Mouse (Mus musculus) liver, embryonic 14.5 days (tissue): ENCODE measurements at regions not wholly inside any gene's neighbourhood (a gene's known extent, or its start where the extent isn't known, plus 50 kb on each side); places are given as distances from the start of the nearest gene placed in this dataset.

ENCODE experiments used
- ATAC-seq: fragments of 200-750 bp; cut with Nextera tagmentation; 2 replicates; pipeline ENCODE4 v1.8.0; 2017; ENCODE audit warnings: moderate number of reproducible peaks, mild to moderate bottlenecking, moderate library complexity; ENCODE audit not compliant: insufficient read depth
- DNase-seq, 3 experiments: peaks; one replicate each; pipeline ENCODE4 v3.0.0-alpha.2; 2012 to 2013; ENCODE audit warnings: low read depth in 3 of 3, low spot score in 3 of 3
- H3K27ac ChIP-seq: fragments of 300-500 bp; sonication (generic); 2 replicates; pipeline ENCODE4 v1.5.1; 2014; ENCODE audit warnings: moderate library complexity, mild to moderate bottlenecking, control low read depth, inconsistent platforms
- H3K27me3 ChIP-seq: fragments of 300-500 bp; sonication (generic); 2 replicates; pipeline ENCODE4 v1.6.1; 2014; ENCODE audit warnings: mild to moderate bottlenecking, low read length, moderate library complexity; ENCODE audit not compliant: control insufficient read depth, insufficient read depth
- H3K36me3 ChIP-seq: fragments of 300-500 bp; sonication (generic); replicated peaks from 2 replicates; pipeline ENCODE4 v1.6.1; 2014; ENCODE audit warnings: low read depth; ENCODE audit not compliant: control insufficient read depth, insufficient read depth
- H3K4me1 ChIP-seq, 2 experiments: fragments of 200-500 bp in 1 of 2; fragments of 300-500 bp in 1 of 2; sonication (generic) in 1 of 2; replicated peaks; 2 replicates each; pipeline ENCODE4 v1.6.1; 2012 to 2014; ENCODE audit warnings: antibody characterized with exemption in 1 of 2, inconsistent platforms in 1 of 2, low read length in 1 of 2; ENCODE audit not compliant: control insufficient read depth in 2 of 2, insufficient read depth in 2 of 2
- H3K4me2 ChIP-seq: fragments of 300-500 bp; sonication (generic); 2 replicates; pipeline ENCODE4 v1.6.1; 2014; ENCODE audit warnings: low read depth, mild to moderate bottlenecking, control low read depth, moderate library complexity
- H3K4me3 ChIP-seq, 2 experiments: fragments of 200-500 bp in 1 of 2; fragments of 300-500 bp in 1 of 2; sonication (generic) in 1 of 2; 2 replicates each; pipeline ENCODE4 v1.5.1; 2012 to 2014; ENCODE audit warnings: low read depth in 2 of 2, low read length in 2 of 2, mild to moderate bottlenecking in 2 of 2, control low read depth in 1 of 2, inconsistent platforms in 1 of 2, moderate library complexity in 1 of 2; ENCODE audit not compliant: insufficient read depth in 1 of 2
- H3K9ac ChIP-seq: fragments of 300-500 bp; sonication (generic); replicated peaks from 2 replicates; pipeline ENCODE4 v1.6.1; 2014; ENCODE audit warnings: mild to moderate bottlenecking, control low read depth, moderate library complexity
- H3K9me3 ChIP-seq: fragments of 300-500 bp; sonication (generic); 2 replicates; pipeline ENCODE4 v1.6.1; 2016; ENCODE audit warnings: low read length, mixed read lengths; ENCODE audit not compliant: control insufficient read depth
- CTCF ChIP-seq: IDR thresholded peaks from 2 replicates; pipeline ENCODE4 v1.5.1; 2016; ENCODE audit warnings: antibody characterized with exemption, low read depth, control low read depth
- EP300 ChIP-seq: IDR thresholded peaks from 2 replicates; pipeline ENCODE4 v1.6.1; 2016; ENCODE audit warnings: antibody characterized with exemption, low read depth
- WGBS: fragments of 180-500 bp; shearing (Covaris S2); extraction: QIAGEN DNeasy Blood & Tissue Kit; methylation state at CpG from one replicate; pipeline ENCODE4 v1.1.7; 2014; ENCODE audit not compliant: insufficient replicate concordance; 5-methylcytosine and 5-hydroxymethylcytosine counted together

DNA sequence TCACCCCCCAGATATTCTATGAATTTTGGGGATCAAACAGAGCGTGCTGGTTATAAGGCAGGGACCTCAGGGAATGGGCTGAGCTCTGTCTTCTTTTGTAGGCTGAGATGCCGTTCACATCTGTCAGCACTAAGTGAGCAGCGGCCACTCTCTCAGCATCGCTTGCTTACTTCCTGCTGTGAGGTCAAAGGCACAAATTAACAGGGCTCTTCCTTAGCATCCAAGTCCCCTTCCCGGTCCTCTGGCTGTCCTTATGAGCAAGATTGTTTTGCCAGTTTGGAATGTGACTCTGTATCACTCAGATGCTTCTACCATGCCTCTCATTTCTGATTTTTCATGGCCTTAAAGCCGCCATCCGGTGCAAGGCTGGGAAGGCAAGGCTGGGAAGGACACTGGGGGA lies 93.1 kb upstream of the Prox1 start:
- 52% methylated on average over 7 of the region's 7 CpGs for WGBS
- no peak for DNase-seq
- Histone ChIP-seq H3K9me3 (no peaks in the 10 kb centered on the region; the same call in 1 of the 2 replicates), H3K4me3 (no peak overlapping the region), H3K9ac (no peak overlapping the region), H3K4me2 (no peak overlapping the region), H3K27ac (no peak overlapping the region), H3K27me3 (no peaks in the 10 kb centered on the region), H3K36me3 (no peaks in the 10 kb centered on the region), H3K4me1 (no peaks in the 10 kb centered on the region)
- TF ChIP-seq EP300 (no peak), CTCF (no peak)
- no peak for ATAC-seq

DNA sequence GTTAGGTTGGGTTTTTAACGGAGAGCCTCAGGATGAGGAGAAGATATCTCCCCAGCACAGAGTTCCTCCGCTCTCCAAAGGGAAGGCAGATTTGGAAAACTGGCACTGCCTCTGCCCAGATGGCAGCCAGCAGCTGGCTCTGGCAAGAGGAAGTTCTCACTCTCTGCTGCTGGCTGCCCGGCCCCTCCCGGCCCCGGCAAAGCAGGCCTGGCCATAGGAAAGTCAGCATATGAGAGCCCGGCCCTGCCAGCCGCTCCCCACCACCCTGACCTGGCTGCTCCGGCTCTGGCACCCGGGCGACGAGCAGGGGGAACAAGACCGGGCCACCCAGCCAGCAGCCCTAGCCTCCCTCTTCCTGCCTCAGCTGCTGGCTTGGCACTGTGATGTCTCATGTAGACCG lies 89.1 kb upstream of the Prox1 start:
- H3K36me3 ChIP-seq, result no peaks in the 10 kb centered on the region
- no peak overlapping the region for H3K9ac ChIP-seq
- H3K4me3 ChIP-seq, result no peak overlapping the region
- no peak overlapping the region for H3K4me2 ChIP-seq
- no peaks in the 10 kb centered on the region for H3K4me1 ChIP-seq
- WGBS, result 67% methylated on average over 13 of the region's 13 CpGs
- no peak for TF ChIP-seq EP300
- no peak for TF ChIP-seq CTCF
- DNase-seq, result no peak
- H3K27me3 ChIP-seq, result no peaks in the 10 kb centered on the region
- no peak for ATAC-seq
- no peaks in the 10 kb centered on the region; the same call in 1 of the 2 replicates for H3K9me3 ChIP-seq
- no peak overlapping the region for H3K27ac ChIP-seq

DNA sequence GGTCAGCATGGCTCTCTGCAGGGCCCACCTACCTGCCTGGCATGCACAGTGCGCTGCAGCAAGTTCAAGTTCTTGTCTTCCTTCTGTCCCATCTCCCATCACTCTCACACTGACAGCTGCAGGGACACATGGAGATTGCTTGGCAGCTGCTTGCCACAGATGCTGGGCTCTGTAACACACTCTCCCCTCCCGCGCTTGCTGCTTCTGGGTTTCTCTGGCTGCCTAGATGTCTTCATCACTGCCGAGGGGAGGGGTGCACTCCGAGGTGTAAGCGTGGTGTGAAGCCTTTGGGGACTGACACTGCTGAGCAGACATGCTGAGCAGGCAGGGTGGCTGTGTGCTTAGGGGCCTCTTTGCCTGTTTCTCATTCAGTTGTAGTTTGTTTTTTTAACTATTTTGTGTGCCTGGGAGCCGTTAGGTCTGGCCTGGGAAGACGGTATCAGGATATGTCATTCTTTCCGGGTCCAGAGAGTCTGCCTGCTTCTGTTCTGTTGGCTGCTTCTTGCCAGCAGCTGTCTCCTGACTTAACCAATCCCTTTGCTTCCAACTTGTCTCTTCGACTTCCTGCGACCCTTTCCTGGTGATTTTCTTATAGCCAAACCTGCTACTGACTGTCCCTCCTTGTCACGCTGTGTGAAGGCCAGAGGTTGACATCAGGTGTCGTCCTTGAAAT lies 80.2 kb upstream of the Prox1 start:
- 36% methylated on average over 13 of the region's 13 CpGs for WGBS
- ATAC-seq (no peak), DNase-seq (no peak)
- H3K4me1 ChIP-seq, result no peaks in the 10 kb centered on the region
- H3K4me3 ChIP-seq, result no peak overlapping the region
- no peaks in the 10 kb centered on the region for H3K36me3 ChIP-seq
- no peak overlapping the region for H3K9ac ChIP-seq
- H3K4me2 ChIP-seq, result no peak overlapping the region
- TF ChIP-seq CTCF, result no peak
- no peak for TF ChIP-seq EP300
- H3K9me3 ChIP-seq, result peaks cover 7% of the 10 kb centered on the region
- H3K27me3 ChIP-seq, result no peaks in the 10 kb centered on the region
- H3K27ac ChIP-seq, result no peak overlapping the region

DNA sequence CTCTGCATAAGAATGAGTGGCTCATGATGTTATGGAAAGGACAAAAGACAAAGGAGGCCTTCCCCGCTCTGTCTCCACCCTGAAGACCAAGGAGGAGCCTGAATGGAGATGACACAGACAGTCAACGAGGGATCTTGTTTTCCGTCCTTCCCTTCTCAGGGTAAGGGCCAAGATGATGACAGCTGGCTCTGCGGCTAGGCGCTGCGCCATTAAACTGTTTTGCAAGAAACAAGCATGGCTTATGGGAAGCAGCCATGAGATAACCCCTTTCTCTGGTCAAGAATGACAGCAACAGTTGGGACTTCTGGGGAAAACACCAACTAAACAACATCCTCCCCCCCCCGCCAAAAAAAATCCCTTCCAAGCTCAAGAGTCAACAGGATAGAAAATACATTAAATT lies 72.0 kb upstream of the Prox1 start:
- no peaks in the 10 kb centered on the region for H3K27me3 ChIP-seq
- ATAC-seq, result no peak
- no peak for DNase-seq
- 69% methylated on average over 7 of the region's 7 CpGs for WGBS
- no peak overlapping the region for H3K4me2 ChIP-seq
- no peak overlapping the region for H3K27ac ChIP-seq
- H3K36me3 ChIP-seq, result no peaks in the 10 kb centered on the region
- H3K9me3 ChIP-seq, result no peaks in the 10 kb centered on the region
- H3K4me1 ChIP-seq, result no peaks in the 10 kb centered on the region
- H3K4me3 ChIP-seq, result no peak overlapping the region
- H3K9ac ChIP-seq, result no peak overlapping the region
- TF ChIP-seq CTCF, result no peak

DNA sequence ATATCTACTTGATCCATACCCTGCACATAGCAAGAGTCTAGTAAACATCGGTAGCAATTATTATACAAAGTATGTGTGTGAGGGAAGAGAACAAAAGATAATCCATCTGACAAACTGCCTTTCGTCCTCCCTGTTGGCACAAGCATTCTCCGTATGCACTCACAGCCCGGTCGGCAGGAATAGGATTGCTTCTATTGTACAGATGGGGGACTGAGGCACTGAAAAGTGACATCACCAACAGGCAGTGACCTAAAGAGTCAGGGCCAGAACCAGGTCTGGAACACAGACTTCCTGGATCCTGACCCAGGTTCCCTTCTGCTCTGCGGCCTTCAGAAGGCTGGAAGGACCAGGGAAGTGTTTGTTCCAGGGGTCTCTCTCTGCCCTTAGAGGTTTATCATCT lies 69.3 kb upstream of the Prox1 start:
- no peaks in the 10 kb centered on the region for H3K36me3 ChIP-seq
- no peak overlapping the region for H3K9ac ChIP-seq
- no peak for DNase-seq
- H3K27me3 ChIP-seq, result no peaks in the 10 kb centered on the region
- no peak overlapping the region for H3K4me3 ChIP-seq
- WGBS, result 63% methylated on average over 6 of the region's 6 CpGs
- no peaks in the 10 kb centered on the region for H3K9me3 ChIP-seq
- no peak overlapping the region for H3K27ac ChIP-seq
- H3K4me1 ChIP-seq, result no peaks in the 10 kb centered on the region
- H3K4me2 ChIP-seq, result no peak overlapping the region
- TF ChIP-seq EP300 (no peak), CTCF (no peak)
- no peak for ATAC-seq

DNA sequence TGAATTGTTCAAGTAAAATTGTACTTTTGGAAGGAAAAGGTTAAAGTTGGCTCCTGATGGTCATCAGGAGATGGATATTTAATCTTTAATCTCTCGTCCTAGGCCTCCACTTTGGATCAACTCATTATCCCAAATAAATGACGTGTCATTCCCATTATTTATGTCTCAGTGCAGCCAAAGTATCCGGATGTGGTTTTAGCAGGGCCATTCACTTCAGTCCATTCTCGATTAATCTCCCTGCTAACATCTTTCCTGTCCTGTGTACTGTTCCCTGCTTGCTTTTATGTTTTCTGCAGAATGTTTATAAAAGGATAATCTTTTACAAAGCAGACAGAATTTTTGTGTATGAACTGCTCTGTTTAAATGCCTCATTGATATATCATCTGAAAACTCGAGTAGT lies 60.4 kb upstream of the Prox1 start:
- TF ChIP-seq EP300 (no peak), CTCF (no peak)
- no peaks in the 10 kb centered on the region for H3K36me3 ChIP-seq
- H3K4me1 ChIP-seq, result no peaks in the 10 kb centered on the region
- H3K4me3 ChIP-seq, result no peak overlapping the region
- ATAC-seq (no peak), DNase-seq (no peak)
- 29% methylated on average over 5 of the region's 5 CpGs for WGBS
- no peaks in the 10 kb centered on the region for H3K27me3 ChIP-seq
- H3K9ac ChIP-seq, result no peak overlapping the region
- no peaks in the 10 kb centered on the region for H3K9me3 ChIP-seq
- H3K4me2 ChIP-seq, result no peak overlapping the region
- H3K27ac ChIP-seq, result no peak overlapping the region
